Mouse (Mus musculus): Measurements from ENCODE around the gene Pon3.
"Not testable (repeated sequence)": the region's sequence is repeated elsewhere in the genome, so short reads cannot be mapped to it uniquely, and the experiment has no call there.

Gene Pon3

GRCm38 (mm10) chr6:5245926-5246325 lies 10.2 kb downstream of the Pon3 start:
- no peak for DNase-seq

- no peak for DNase-seq
Observed at GRCm38 (mm10) chr6:5238799-5239198, 17.3 kb downstream of the Pon3 start.

- DNase-seq: no peak
Observed at GRCm38 (mm10) chr6:5237510-5237909, 18.6 kb downstream of the Pon3 start.

GRCm38 (mm10) chr6:5236843-5237371 lies 19.2 kb downstream of the Pon3 start:
- DNase-seq: no peak

GRCm38 (mm10) chr6:5234563-5234962 lies 21.5 kb downstream of the Pon3 start:
- no peak for DNase-seq

GRCm38 (mm10) chr6:5233812-5234211 lies 22.3 kb downstream of the Pon3 start:
- no peak for DNase-seq

GRCm38 (mm10) chr6:5232022-5232421 lies 24.1 kb downstream of the Pon3 start:
- DNase-seq: no peak

GRCm38 (mm10) chr6:5230261-5230660 lies 25.8 kb downstream of the Pon3 start:
- no peak for DNase-seq

- DNase-seq: not testable (repeated sequence)
Observed at GRCm38 (mm10) chr6:5223551-5223950, 32.5 kb downstream of the Pon3 start.

GRCm38 (mm10) chr6:5222080-5222479 lies 34.0 kb downstream of the Pon3 start:
- DNase-seq: no peak

- no peak for DNase-seq
Observed at GRCm38 (mm10) chr6:5218190-5218589, 37.9 kb downstream of the Pon3 start.

- DNase-seq: no peak
Observed at GRCm38 (mm10) chr6:5207817-5208216, 48.3 kb downstream of the Pon3 start.

- no peak for DNase-seq
Observed at GRCm38 (mm10) chr6:5199916-5200315, 56.2 kb downstream of the Pon3 start.

GRCm38 (mm10) chr6:5199376-5199905 lies 56.6 kb downstream of the Pon3 start:
- no peak for DNase-seq

GRCm38 (mm10) chr6:5198590-5198989 lies 57.5 kb downstream of the Pon3 start:
- DNase-seq: no peak

- no peak for DNase-seq
Observed at GRCm38 (mm10) chr6:5193693-5194092, 62.4 kb downstream of the Pon3 start, which contains the start of gene Pon1. TSS of gene Pon1 (minus strand) at chr6:5193946.

GRCm38 (mm10) chr6:5190761-5191160 lies 65.3 kb downstream of the Pon3 start:
- DNase-seq: no peak

- DNase-seq: no peak
Observed at GRCm38 (mm10) chr6:5189507-5189906, 66.6 kb downstream of the Pon3 start.

- no peak for DNase-seq
Observed at GRCm38 (mm10) chr6:5188938-5189337, 67.1 kb downstream of the Pon3 start.

- DNase-seq: no peak
Observed at GRCm38 (mm10) chr6:5188036-5188435, 68.0 kb downstream of the Pon3 start.

- DNase-seq: no peak
Observed at GRCm38 (mm10) chr6:5187586-5187985, 68.5 kb downstream of the Pon3 start.

GRCm38 (mm10) chr6:5186229-5186950 lies 69.7 kb downstream of the Pon3 start:
- DNase-seq: no peak

- DNase-seq: no peak
Observed at GRCm38 (mm10) chr6:5180645-5181044, 75.4 kb downstream of the Pon3 start.

- no peak for DNase-seq
Observed at GRCm38 (mm10) chr6:5179189-5179588, 76.9 kb downstream of the Pon3 start.
